Mouse (Mus musculus): ENCODE measurements at regions not wholly inside any gene's neighbourhood (a gene's known extent, or its start where the extent isn't known, plus 50 kb on each side); places are given as distances from the start of the nearest gene placed in this dataset.

DNA sequence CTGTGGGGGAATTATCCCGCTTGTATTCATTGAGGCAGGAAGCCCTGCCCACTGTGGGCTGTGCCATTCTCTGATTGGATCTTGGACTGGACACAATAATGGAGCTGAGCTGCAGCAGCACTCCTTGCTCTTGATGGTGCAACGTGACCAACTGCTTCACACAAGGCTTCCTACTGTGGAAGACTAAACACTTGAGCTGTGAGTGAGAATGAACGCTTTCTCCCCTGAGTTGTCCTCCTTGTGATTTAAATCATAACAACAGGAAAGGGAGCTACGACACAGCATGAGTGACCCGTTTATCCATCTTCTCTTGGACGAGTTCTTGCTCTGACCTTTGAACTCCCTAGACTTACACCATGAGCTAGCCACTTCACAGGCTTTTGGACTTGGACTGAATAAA, 171.0 kb upstream of the Cops8 start:
- no peak overlapping the region for H3K9ac ChIP-seq (ENCODE audit: low read depth, low read length)
- H3K27me3 ChIP-seq (ENCODE audit: control insufficient read depth, insufficient read depth, low read length): no peaks in the 10 kb centered on the region
- H3K4me3 ChIP-seq (ENCODE audit: low read depth, low read length): no peak overlapping the region
- H3K9me3 ChIP-seq (replicated peaks; ENCODE audit: control insufficient read depth, low read length): peaks cover 3% of the 10 kb centered on the region; the same call in 1 of the 2 replicates
- H3K4me1 ChIP-seq (ENCODE audit: control insufficient read depth, insufficient read depth, low read length): peaks cover 5% of the 10 kb centered on the region
- no peak overlapping the region for H3K4me2 ChIP-seq
- H3K36me3 ChIP-seq (ENCODE audit: control insufficient read depth, insufficient read depth, low read length): no peaks in the 10 kb centered on the region
- no peak for ATAC-seq (replicated peaks; ENCODE audit: insufficient number of reproducible peaks, low FRiP score, low TSS enrichment)
- WGBS (ENCODE audit: insufficient replicate concordance): 67% methylated on average over 6 of the region's 6 CpGs
- no peak overlapping the region for H3K27ac ChIP-seq (ENCODE audit: low read depth, low read length)

DNA sequence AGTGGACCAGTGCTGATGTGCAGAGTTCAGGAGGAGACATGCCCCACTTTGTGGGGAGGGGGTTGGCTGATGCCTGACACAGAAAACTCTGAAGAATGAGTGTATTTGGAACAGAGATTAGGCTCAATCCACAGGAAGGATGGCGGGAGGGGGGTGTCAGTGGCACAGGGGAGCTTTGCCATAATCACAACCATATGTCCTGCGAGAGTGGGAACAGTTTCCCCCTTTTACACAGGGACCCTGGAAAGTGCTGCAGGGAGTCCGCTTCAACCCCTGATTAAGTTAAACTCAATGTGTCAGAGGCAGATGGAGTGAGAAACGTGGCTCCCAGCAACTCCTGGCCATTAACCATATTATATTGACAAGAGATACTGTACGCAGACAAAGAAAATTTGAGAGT, 168.9 kb upstream of the Cops8 start:
- peaks cover 5% of the 10 kb centered on the region for H3K4me1 ChIP-seq (ENCODE audit: control insufficient read depth, insufficient read depth, low read length)
- no peaks in the 10 kb centered on the region for H3K27me3 ChIP-seq (ENCODE audit: control insufficient read depth, insufficient read depth, low read length)
- 63% methylated on average over 5 of the region's 5 CpGs for WGBS (ENCODE audit: insufficient replicate concordance)
- ATAC-seq (replicated peaks; ENCODE audit: insufficient number of reproducible peaks, low FRiP score, low TSS enrichment): no peak
- no peak overlapping the region for H3K27ac ChIP-seq (ENCODE audit: low read depth, low read length)
- H3K9ac ChIP-seq (ENCODE audit: low read depth, low read length): no peak overlapping the region
- H3K36me3 ChIP-seq (ENCODE audit: control insufficient read depth, insufficient read depth, low read length): no peaks in the 10 kb centered on the region
- no peak overlapping the region for H3K4me2 ChIP-seq
- H3K4me3 ChIP-seq (ENCODE audit: low read depth, low read length): no peak overlapping the region
- no peaks in the 10 kb centered on the region for H3K9me3 ChIP-seq (replicated peaks; ENCODE audit: control insufficient read depth, low read length)

DNA sequence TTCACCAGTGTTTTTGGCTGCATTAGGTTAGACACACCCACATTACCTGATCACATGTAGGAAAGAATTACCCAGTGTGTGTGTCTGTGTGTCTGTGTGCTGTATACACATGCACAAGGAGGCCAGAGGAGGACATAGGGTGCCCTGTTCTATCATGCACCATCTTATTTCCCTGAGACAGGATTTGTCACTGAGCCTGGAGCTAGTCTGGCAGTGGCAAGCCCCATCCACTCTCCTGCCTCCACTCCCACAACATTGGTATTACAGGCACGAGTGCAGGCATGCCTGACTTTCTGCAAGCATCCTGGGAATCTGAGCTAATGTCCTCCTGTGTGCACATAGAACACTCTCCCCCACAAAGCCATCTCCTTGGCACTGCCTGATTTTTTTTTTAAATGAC, 162.1 kb upstream of the Cops8 start:
- Histone ChIP-seq H3K27me3 (ENCODE audit: control insufficient read depth, insufficient read depth, low read length) (no peaks in the 10 kb centered on the region), H3K36me3 (ENCODE audit: control insufficient read depth, insufficient read depth, low read length) (no peaks in the 10 kb centered on the region), H3K4me1 (ENCODE audit: control insufficient read depth, insufficient read depth, low read length) (peaks cover 10% of the 10 kb centered on the region), H3K4me2 (no peak overlapping the region), H3K9ac (ENCODE audit: low read depth, low read length) (no peak overlapping the region), H3K27ac (ENCODE audit: low read depth, low read length) (no peak overlapping the region), H3K4me3 (ENCODE audit: low read depth, low read length) (no peak overlapping the region), H3K9me3 (replicated peaks; ENCODE audit: control insufficient read depth, low read length) (no peaks in the 10 kb centered on the region)
- no peak for ATAC-seq (replicated peaks; ENCODE audit: insufficient number of reproducible peaks, low FRiP score, low TSS enrichment)
- WGBS (ENCODE audit: insufficient replicate concordance): 32% methylated on average over 1 of the region's 1 CpGs

DNA sequence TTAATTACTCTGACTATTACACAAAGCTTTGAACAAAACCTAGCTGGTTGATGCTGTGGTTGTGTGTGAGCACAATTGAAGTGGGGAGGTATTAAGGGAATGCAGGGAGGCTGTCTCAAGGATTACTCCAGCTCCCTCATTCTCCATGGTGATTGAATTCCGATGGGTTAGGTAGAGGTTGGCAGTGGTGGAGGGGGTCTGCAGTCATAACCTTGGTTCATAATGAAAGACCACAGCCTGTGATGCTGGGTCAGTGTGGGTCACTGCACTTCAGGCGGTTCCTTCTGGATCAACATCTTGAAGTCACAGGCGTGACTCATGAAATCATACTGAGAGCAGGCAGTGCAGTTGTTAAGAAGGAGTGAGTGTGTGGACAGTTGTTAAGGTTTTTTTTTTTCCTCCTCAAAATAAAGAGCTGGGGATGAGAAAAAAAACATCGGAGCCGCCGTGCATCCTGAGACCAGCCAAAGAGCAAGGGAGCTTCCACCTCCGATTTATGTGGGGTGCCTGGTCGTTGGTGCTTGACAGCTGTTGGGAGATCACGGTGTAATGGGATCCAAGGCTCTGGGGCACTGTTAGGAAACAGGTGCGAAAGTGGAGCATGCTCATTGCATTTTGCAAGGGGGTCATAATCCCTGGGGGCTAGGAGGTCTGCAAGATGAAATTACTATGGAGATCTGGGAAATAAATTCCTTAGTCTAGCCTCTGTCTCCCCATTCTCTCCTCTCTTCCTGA, 161.5 kb upstream of the Cops8 start:
- Histone ChIP-seq H3K9ac (ENCODE audit: low read depth, low read length) (no peak overlapping the region), H3K27ac (ENCODE audit: low read depth, low read length) (no peak overlapping the region), H3K36me3 (ENCODE audit: control insufficient read depth, insufficient read depth, low read length) (no peaks in the 10 kb centered on the region), H3K4me1 (ENCODE audit: control insufficient read depth, insufficient read depth, low read length) (peaks cover 10% of the 10 kb centered on the region), H3K4me2 (no peak overlapping the region), H3K9me3 (replicated peaks; ENCODE audit: control insufficient read depth, low read length) (no peaks in the 10 kb centered on the region), H3K27me3 (ENCODE audit: control insufficient read depth, insufficient read depth, low read length) (no peaks in the 10 kb centered on the region), H3K4me3 (ENCODE audit: low read depth, low read length) (no peak overlapping the region)
- WGBS (ENCODE audit: insufficient replicate concordance): 68% methylated on average over 10 of the region's 10 CpGs
- ATAC-seq (replicated peaks; ENCODE audit: insufficient number of reproducible peaks, low FRiP score, low TSS enrichment): no peak

DNA sequence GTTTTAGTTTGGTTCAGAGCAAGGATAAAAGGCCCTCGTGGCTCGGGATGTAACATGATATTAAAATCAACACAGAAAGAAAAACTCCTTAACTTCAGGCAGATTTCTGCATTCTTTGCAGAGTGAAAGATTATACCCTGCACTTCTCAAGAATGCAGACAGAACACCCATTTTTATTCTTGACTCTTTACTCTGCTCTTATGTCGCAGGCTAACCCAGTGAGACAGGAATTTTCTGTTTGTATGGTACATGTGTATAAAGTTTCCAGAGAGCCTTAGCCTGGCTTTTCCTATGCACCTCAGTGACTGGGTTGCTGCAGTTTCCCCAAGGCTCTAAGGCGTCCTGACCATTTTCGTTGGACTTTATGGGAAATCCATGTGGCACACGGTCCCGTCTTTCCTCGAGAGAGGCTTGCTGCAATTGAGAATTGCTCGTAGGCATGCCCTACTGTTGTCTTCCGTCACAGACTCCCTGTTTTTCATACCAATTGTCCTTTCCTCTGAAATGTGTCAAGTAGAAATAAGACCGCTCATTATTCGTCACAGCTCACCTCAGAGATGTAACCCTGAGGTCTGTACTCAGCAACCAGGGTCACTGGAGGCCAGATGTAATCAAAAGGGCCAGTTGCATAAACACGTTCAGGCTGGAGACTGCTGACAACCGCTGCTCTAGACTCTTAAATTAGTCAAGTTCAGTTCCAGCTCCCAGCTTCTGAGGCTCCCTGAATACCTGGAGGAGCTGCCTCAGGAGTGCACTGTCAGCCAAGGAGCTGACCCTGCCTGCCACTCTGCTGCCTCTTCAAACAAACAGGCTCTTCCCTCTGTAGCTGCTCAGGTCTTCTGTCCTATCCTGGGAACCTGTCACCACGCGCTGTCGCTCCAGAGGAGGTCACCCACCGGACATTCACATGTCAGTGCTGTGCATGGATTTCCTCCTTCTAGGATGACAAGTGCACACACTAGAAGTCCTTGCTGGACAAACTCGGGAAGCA, 160.2 kb upstream of the Cops8 start:
- Histone ChIP-seq H3K27ac (ENCODE audit: low read depth, low read length) (no peak overlapping the region), H3K9me3 (replicated peaks; ENCODE audit: control insufficient read depth, low read length) (no peaks in the 10 kb centered on the region), H3K36me3 (ENCODE audit: control insufficient read depth, insufficient read depth, low read length) (no peaks in the 10 kb centered on the region), H3K4me1 (ENCODE audit: control insufficient read depth, insufficient read depth, low read length) (peaks cover 10% of the 10 kb centered on the region), H3K4me2 (no peak overlapping the region), H3K4me3 (ENCODE audit: low read depth, low read length) (no peak overlapping the region), H3K27me3 (ENCODE audit: control insufficient read depth, insufficient read depth, low read length) (no peaks in the 10 kb centered on the region), H3K9ac (ENCODE audit: low read depth, low read length) (no peak overlapping the region)
- WGBS (ENCODE audit: insufficient replicate concordance): 54% methylated on average over 19 of the region's 19 CpGs
- no peak; the same call in 1 of the 2 replicates for ATAC-seq (replicated peaks; ENCODE audit: insufficient number of reproducible peaks, low FRiP score, low TSS enrichment)

DNA sequence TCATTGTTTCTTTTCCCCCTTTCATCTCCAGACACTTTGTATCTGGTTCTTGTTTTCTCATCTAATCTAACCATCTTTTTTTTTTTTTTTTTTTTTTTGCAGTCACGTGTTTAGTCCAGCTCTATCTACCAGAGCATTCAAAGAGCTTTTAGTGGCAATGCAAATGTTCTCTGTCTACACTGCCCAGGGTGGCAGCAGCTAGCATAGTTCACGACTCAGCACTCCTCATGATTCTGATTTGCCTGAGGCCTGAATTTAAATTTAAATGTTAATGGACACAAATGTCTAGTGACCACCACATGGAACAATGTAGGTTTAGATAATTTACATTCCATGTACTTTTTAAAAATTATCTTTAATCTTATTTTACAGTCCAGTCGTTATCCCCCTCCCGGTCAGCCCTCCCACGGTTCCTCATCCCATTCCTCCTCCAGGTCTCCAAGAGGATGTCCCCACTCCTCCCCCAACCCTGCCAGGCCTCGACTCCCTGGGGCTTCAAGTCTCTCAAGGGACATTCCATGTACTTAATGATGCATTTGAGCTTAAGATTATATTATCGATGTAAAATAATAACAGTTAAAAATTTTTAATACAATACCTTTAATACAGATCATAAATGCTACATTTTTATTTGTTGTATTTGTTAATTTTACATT, 153.1 kb upstream of the Cops8 start:
- H3K27me3 ChIP-seq (ENCODE audit: control insufficient read depth, insufficient read depth, low read length): no peaks in the 10 kb centered on the region
- H3K27ac ChIP-seq (ENCODE audit: low read depth, low read length): no peak overlapping the region
- WGBS (ENCODE audit: insufficient replicate concordance): 54% methylated on average over 7 of the region's 7 CpGs
- no peaks in the 10 kb centered on the region for H3K36me3 ChIP-seq (ENCODE audit: control insufficient read depth, insufficient read depth, low read length)
- H3K9me3 ChIP-seq (replicated peaks; ENCODE audit: control insufficient read depth, low read length): no peaks in the 10 kb centered on the region
- H3K4me3 ChIP-seq (ENCODE audit: low read depth, low read length): no peak overlapping the region
- H3K4me1 ChIP-seq (ENCODE audit: control insufficient read depth, insufficient read depth, low read length): peaks cover 4% of the 10 kb centered on the region; the same call in 1 of the 2 replicates
- H3K4me2 ChIP-seq: no peak overlapping the region
- H3K9ac ChIP-seq (ENCODE audit: low read depth, low read length): no peak overlapping the region
- ATAC-seq (replicated peaks; ENCODE audit: insufficient number of reproducible peaks, low FRiP score, low TSS enrichment): no peak

DNA sequence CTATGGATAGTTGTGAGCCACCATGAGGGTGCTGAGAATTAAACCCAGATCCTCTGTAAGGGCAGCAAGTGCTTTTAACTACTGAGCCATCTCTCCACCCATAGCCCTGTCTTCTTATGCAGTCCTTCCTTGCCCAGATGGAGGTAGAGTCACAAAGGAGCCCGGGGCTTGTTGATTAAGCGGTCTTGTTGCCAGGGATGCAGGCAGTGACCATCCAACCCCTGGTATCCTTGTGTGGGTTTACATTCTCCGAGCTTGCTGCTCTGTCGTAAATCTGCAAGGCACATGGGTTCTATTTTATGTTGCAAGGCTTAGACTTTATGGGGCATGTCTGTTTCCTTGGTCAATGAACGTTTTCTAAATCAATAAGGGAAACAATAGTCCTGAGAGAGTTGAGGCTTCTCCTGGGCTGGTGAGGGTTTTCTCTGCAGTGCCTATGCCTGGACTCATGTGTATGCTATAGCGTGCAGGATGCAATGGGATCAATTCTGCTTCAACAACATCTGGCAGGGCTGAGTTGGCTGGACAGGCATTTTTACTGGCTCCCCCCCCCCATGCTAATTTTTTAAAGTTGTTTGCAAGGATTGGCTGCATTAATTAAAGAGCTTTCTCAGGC, 150.7 kb upstream of the Cops8 start:
- no peak for ATAC-seq (replicated peaks; ENCODE audit: insufficient number of reproducible peaks, low FRiP score, low TSS enrichment)
- Histone ChIP-seq H3K4me1 (ENCODE audit: control insufficient read depth, insufficient read depth, low read length) (peaks cover 5% of the 10 kb centered on the region; the same call in 1 of the 2 replicates), H3K27me3 (ENCODE audit: control insufficient read depth, insufficient read depth, low read length) (no peaks in the 10 kb centered on the region)

DNA sequence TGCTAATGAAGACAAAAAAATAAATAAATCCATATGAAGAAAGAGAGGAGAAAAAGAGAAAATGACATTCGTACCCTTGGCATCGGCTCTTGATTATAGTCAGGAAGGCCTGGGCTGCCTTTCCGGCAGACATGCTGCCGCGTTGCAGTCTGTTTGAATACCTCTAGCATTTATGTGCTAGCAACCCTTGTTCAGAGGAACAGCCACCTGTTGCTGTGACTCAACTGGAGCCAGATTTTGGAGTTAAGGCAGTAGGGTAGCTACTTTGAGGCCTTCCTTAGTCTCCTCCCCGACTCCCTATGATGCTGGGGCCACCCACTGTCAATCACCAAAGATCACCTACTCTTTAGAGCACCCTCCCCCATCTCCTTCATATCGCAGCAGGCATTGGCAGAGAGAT, 148.5 kb upstream of the Cops8 start:
- 52% methylated on average over 7 of the region's 7 CpGs for WGBS (ENCODE audit: insufficient replicate concordance)
- H3K4me2 ChIP-seq: no peak overlapping the region
- no peak overlapping the region for H3K4me3 ChIP-seq (ENCODE audit: low read depth, low read length)
- no peak for ATAC-seq (replicated peaks; ENCODE audit: insufficient number of reproducible peaks, low FRiP score, low TSS enrichment)
- H3K9me3 ChIP-seq (replicated peaks; ENCODE audit: control insufficient read depth, low read length): no peaks in the 10 kb centered on the region
- peaks cover 12% of the 10 kb centered on the region; the same call in 1 of the 2 replicates for H3K4me1 ChIP-seq (ENCODE audit: control insufficient read depth, insufficient read depth, low read length)
- H3K9ac ChIP-seq (ENCODE audit: low read depth, low read length): no peak overlapping the region
- no peaks in the 10 kb centered on the region for H3K27me3 ChIP-seq (ENCODE audit: control insufficient read depth, insufficient read depth, low read length)
- no peak overlapping the region for H3K27ac ChIP-seq (ENCODE audit: low read depth, low read length)
- no peaks in the 10 kb centered on the region for H3K36me3 ChIP-seq (ENCODE audit: control insufficient read depth, insufficient read depth, low read length)

More for the DNA sequence above, 150.7 kb upstream of the Cops8 start:
- no peak overlapping the region for H3K4me3 ChIP-seq (ENCODE audit: low read depth, low read length)
- H3K36me3 ChIP-seq (ENCODE audit: control insufficient read depth, insufficient read depth, low read length): no peaks in the 10 kb centered on the region
- H3K4me2 ChIP-seq: no peak overlapping the region
- 82% methylated on average over 6 of the region's 6 CpGs for WGBS (ENCODE audit: insufficient replicate concordance)
- no peak overlapping the region for H3K9ac ChIP-seq (ENCODE audit: low read depth, low read length)
- H3K27ac ChIP-seq (ENCODE audit: low read depth, low read length): no peak overlapping the region
- no peaks in the 10 kb centered on the region for H3K9me3 ChIP-seq (replicated peaks; ENCODE audit: control insufficient read depth, low read length)
